Mouse (Mus musculus): ENCODE data around the gene 1700015G11Rik. TPM values are rescaled to one million over a fixed set of nuclear protein-coding genes. Genes with fewer than 3 reads are reported as not detected.

The 1700015G11Rik gene
- polyA plus RNA-seq, 1 experiment from 2014 or later = not detected

- H3K27me3 ChIP-seq = no peaks in the 10 kb centered on the region
These were observed 50.8 kb downstream of the 1700015G11Rik start for GRCm38 (mm10) chr7:51964681-51965080.

GRCm38 (mm10) chr7:51962219-51962952, 53.1 kb downstream of the 1700015G11Rik start:
- Histone ChIP-seq H3K9me3 (no peaks in the 10 kb centered on the region), H3K4me3 (no peak overlapping the region), H3K27me3 (no peaks in the 10 kb centered on the region), H3K4me2 (replicated peaks) (no peak overlapping the region), H3K27ac (no peak overlapping the region), H3K4me1 (peaks cover 3% of the 10 kb centered on the region; the same call in 1 of the 2 replicates), H3K36me3 (no peaks in the 10 kb centered on the region), H3K9ac (no peak overlapping the region)
- no peak for ATAC-seq (ENCODE audit: insufficient number of reproducible peaks, insufficient read depth, low FRiP score, low TSS enrichment)
- 69% methylated on average over 10 of the region's 10 CpGs for WGBS

More at GRCm38 (mm10) chr7:51964681-51965080, 50.8 kb downstream of the 1700015G11Rik start:
- 93% methylated on average over 7 of the region's 7 CpGs for WGBS
- no peak overlapping the region for H3K4me2 ChIP-seq (replicated peaks)
- H3K36me3 ChIP-seq = no peaks in the 10 kb centered on the region
- ATAC-seq (ENCODE audit: insufficient number of reproducible peaks, insufficient read depth, low FRiP score, low TSS enrichment) = no peak
- H3K9me3 ChIP-seq = no peaks in the 10 kb centered on the region
- no peak overlapping the region for H3K4me3 ChIP-seq
- H3K9ac ChIP-seq = no peak overlapping the region
- H3K27ac ChIP-seq = no peak overlapping the region
- peaks cover 3% of the 10 kb centered on the region; the same call in 1 of the 2 replicates for H3K4me1 ChIP-seq

Other genes starting within 250 kb of the 1700015G11Rik start
- gene Gas2, start 153.7 kb downstream of the 1700015G11Rik start, polyA plus RNA-seq (2016; fragmentation: Nextera tagmentation; extraction: Ambion mirVana) = 58.9 and 69.0 TPM in 2 replicates
- 17.2 TPM in 2 replicates for gene Fancf, start 153.5 kb downstream of the 1700015G11Rik start, polyA plus RNA-seq (2016; fragmentation: Nextera tagmentation; extraction: Ambion mirVana)
- 7.8 and 8.6 TPM in 2 replicates for gene Svip, start 9.7 kb downstream of the 1700015G11Rik start, polyA plus RNA-seq (2016; fragmentation: Nextera tagmentation; extraction: Ambion mirVana)

Data from embryonic facial prominence, embryonic 12.5 days (tissue).